In the genomic region with DNA sequence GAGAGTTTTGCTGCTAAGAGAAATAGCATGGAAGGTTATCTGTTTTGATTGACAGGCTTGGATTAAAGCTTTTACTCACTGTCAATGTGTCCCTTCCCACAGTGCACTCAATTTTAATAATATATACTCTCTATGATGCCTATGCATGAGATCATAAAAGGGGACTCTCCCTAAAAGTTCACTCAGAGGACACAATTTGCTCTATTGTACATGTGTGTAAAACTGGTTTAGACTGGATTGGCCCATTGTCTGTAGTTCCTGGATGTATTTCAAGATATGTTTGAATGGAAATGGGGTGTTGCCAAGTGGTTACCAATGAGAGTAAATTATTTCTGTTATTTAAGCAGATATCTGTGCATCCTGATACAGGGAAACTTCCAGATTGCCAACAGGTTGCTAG, we compare ENCODE assay signal across 19 mouse cellular contexts.
"Had no signal": no experiment of that assay in that cellular context is flagged by ENCODE, and none has a peak within 500 bp of the region (broad histone marks: within the 10 kb centered on the region; RNA-seq: fewer than 3 reads in every experiment).

No protein-coding gene starts in this region.

- DNase-seq: kidney, adult 2 months; kidney, postnatal 10 days; left cerebral cortex, postnatal 4 days; liver, postnatal 0 days; lung, postnatal 14 days; lung, postnatal 4 days; midbrain, embryonic 14.5 days; right cerebral cortex, adult 18-20 months; right cerebral cortex, postnatal 14 days; right cerebral cortex, postnatal 4 days; thymus, adult 18-20 months; thymus, postnatal 36 days had no signal

- H3K4me3 ChIP-seq: kidney, embryonic 15.5 days; limb, embryonic 12.5 days; limb, embryonic 15.5 days; lung, embryonic 15.5 days had no signal

- H3K36me3 ChIP-seq: kidney, embryonic 15.5 days; limb, embryonic 12.5 days; limb, embryonic 15.5 days; lung, embryonic 15.5 days had no signal

- H3K9me3 ChIP-seq: kidney, embryonic 15.5 days; limb, embryonic 12.5 days; limb, embryonic 15.5 days; lung, embryonic 15.5 days had no signal

- H3K27ac ChIP-seq: kidney, embryonic 15.5 days; limb, embryonic 12.5 days; limb, embryonic 15.5 days; liver, embryonic 14.5 days; lung, embryonic 15.5 days had no signal

- H3K9ac ChIP-seq: kidney, embryonic 15.5 days; limb, embryonic 12.5 days; limb, embryonic 15.5 days; liver, embryonic 14.5 days; liver, postnatal 0 days; lung, embryonic 15.5 days had no signal

- H3K4me1 ChIP-seq: limb, embryonic 12.5 days; limb, embryonic 15.5 days had no signal

- H3K4me2 ChIP-seq: kidney, embryonic 15.5 days; limb, embryonic 12.5 days; limb, embryonic 15.5 days; liver, embryonic 11.5 days; lung, embryonic 15.5 days; midbrain, embryonic 11.5 days had no signal

- ATAC-seq: liver, postnatal 0 days had no signal

- H3K27me3 ChIP-seq: kidney, embryonic 15.5 days; limb, embryonic 12.5 days; limb, embryonic 15.5 days; lung, embryonic 15.5 days had no signal
